10 mouse cellular contexts compared by ENCODE assay signal in the genomic region with DNA sequence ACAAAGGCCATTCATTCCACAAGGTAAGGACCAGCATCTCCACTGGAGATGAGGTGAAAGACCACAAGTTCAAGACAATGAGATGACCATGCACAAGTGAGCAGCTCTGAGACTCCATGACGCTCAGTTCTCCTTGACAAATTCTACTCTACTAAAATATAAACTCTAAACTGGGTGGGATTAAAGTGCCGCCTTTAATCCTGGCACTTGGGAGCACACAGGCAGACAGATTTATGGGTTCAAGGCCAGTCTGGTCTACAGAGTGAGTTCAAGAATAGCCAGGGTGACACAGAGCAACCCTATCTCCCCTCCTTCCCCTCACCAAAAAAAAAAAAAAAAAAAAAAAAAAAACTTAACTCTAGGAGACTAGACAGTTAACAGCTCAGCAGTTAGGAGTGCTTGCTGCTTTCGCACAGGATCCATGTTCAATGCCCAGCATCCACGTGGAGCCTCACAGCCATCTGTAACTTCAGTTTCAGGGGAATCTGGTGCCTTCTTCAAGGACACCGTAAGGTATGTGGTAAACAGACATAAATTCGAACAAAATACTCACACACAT. TPM values are rescaled to one million over a fixed set of nuclear protein-coding genes. Genes with fewer than 3 reads are reported as not detected.
DNase-seq lines count a peak whose midpoint lies in the region; ATAC-seq lines count a peak whose summit lies in the region.
"Had no signal": no experiment of that assay in that cellular context is flagged by ENCODE, and none has a peak within 500 bp of the region (broad histone marks: within the 10 kb centered on the region; RNA-seq: fewer than 3 reads in every experiment).

No protein-coding gene starts in this region.

- H3K9me3 ChIP-seq in embryonic facial prominence, embryonic 15.5 days (replicated peaks): no peaks in the 10 kb centered on the region
- H3K9me3 ChIP-seq in liver, embryonic 16.5 days (replicated peaks; ENCODE audit: control insufficient read depth, low read length): no peaks in the 10 kb centered on the region

- WGBS in embryonic facial prominence, embryonic 15.5 days: 72% methylated on average over 6 of the region's 6 CpGs
- 70% methylated on average over 6 of the region's 6 CpGs for WGBS in liver, embryonic 16.5 days (ENCODE audit: insufficient replicate concordance)

- peak overlapping the region; percentile 44; the same call in 1 of the 2 replicates for H3K27ac ChIP-seq in embryonic facial prominence, embryonic 15.5 days (replicated peaks)
- no peak overlapping the region for H3K27ac ChIP-seq in liver, embryonic 16.5 days (ENCODE audit: low read length)

- ATAC-seq in embryonic facial prominence, embryonic 15.5 days (ENCODE audit: insufficient number of reproducible peaks, low FRiP score, low TSS enrichment, low read depth): no peak
- no peak for ATAC-seq in liver, embryonic 16.5 days (ENCODE audit: low read depth)
- no peak for ATAC-seq in erythroid progenitor cell, adult 5-6 weeks (replicated peaks; ENCODE audit: low FRiP score, poor library complexity, severe bottlenecking)
- no peak for ATAC-seq in frontal cortex, adult (ENCODE audit: low TSS enrichment)

- H3K36me3 ChIP-seq in embryonic facial prominence, embryonic 15.5 days: peaks cover 29% of the 10 kb centered on the region
- peaks cover 10% of the 10 kb centered on the region for H3K36me3 ChIP-seq in liver, embryonic 16.5 days (ENCODE audit: control insufficient read depth, insufficient read depth)

- H3K4me2 ChIP-seq in embryonic facial prominence, embryonic 15.5 days (replicated peaks): peak overlapping the region; percentile 55
- H3K4me2 ChIP-seq in liver, embryonic 16.5 days (ENCODE audit: low read depth, low read length): peak overlapping the region; percentile 38

- DNase-seq in adrenal gland, adult 2 months: peak; percentile 63
- no peak for DNase-seq in adrenal gland, adult 18-20 months (ENCODE audit: low spot score in 2 of 2)
- peak; percentile 39 for DNase-seq in kidney, adult 9 months
- DNase-seq in kidney, postnatal 4 days: no peak
- DNase-seq: cerebellum, postnatal 25 days; gastrocnemius, postnatal 25 days had no signal

- H3K4me3 ChIP-seq in embryonic facial prominence, embryonic 15.5 days (replicated peaks): peak overlapping the region; percentile 69
- peak overlapping the region; percentile 73 for H3K4me3 ChIP-seq in liver, embryonic 16.5 days (ENCODE audit: low read depth, low read length)

- no peak overlapping the region for H3K9ac ChIP-seq in embryonic facial prominence, embryonic 15.5 days
- H3K9ac ChIP-seq in liver, embryonic 16.5 days (ENCODE audit: low read depth, low read length): no peak overlapping the region; the same call in 1 of the 2 replicates

- no peaks in the 10 kb centered on the region for H3K27me3 ChIP-seq in embryonic facial prominence, embryonic 15.5 days
- no peaks in the 10 kb centered on the region for H3K27me3 ChIP-seq in liver, embryonic 16.5 days (ENCODE audit: control insufficient read depth, insufficient read depth, low read depth, low read length)

- peaks cover 32% of the 10 kb centered on the region for H3K4me1 ChIP-seq in embryonic facial prominence, embryonic 15.5 days
- peaks cover 5% of the 10 kb centered on the region for H3K4me1 ChIP-seq in liver, embryonic 16.5 days (ENCODE audit: control insufficient read depth, low read depth, low read length)

RNA-seq across cellular contexts. Expression of a gene that starts 2.1 kb away (rescaled TPM):
- 10 to 100 TPM; 66.8 to 74.7 TPM for total RNA-seq in adrenal gland, adult 2 months (2021)
- 21.9 and 23.2 TPM in 2 replicates for polyA plus RNA-seq in adrenal gland, adult 2 months (2012; rRNA removed)
- 10 to 100 TPM; 55.8 to 67.8 TPM for total RNA-seq in adrenal gland, adult 18-20 months (2021)
- 39.8 and 44.2 TPM in 2 replicates for polyA plus RNA-seq in embryonic facial prominence, embryonic 15.5 days (2015; fragmentation: Nextera tagmentation; extraction: Ambion mirVana)
- 15.3 and 17.7 TPM in 2 replicates for polyA plus RNA-seq in liver, embryonic 16.5 days (2015; fragmentation: Nextera tagmentation; extraction: Ambion mirVana)
- 1.7 and 2.2 TPM in 2 replicates for total RNA-seq in erythroid progenitor cell, adult 5-6 weeks (2015; ENCODE audit: low replicate concordance)
- 5.4 and 12.9 TPM in 2 replicates for total RNA-seq in erythroid progenitor cell, adult 5-6 weeks (2017; ENCODE audit: low replicate concordance)

Comparison
In these comparisons a context has a peak if more than half of its experiments do, and no peak if none do; other contexts are left out.
1. DNase-seq: peak in adrenal gland, adult 2 months (single experiment) and kidney, adult 9 months (single experiment); none in adrenal gland, adult 18-20 months (0 of 2) and kidney, postnatal 4 days (0 of 2).
2. RNA of a gene that starts 2.1 kb away (total RNA-seq): 66.8 to 74.7 TPM in adrenal gland, adult 2 months and 55.8 to 67.8 TPM in adrenal gland, adult 18-20 months; 1.7 to 12.9 TPM in erythroid progenitor cell, adult 5-6 weeks; every median in the first group is over 4 times any median in the second.